Mouse (Mus musculus): ENCODE results near the gene Diaph3.

Diaph3 gene

GRCm38 (mm10) chr14:87140963-87141486 lies at the start of gene Diaph3:
Gene Diaph3, minus strand, starts transcription at chr14:87141235.
- peak; percentile 97 for DNase-seq (ENCODE audit: low read depth, low spot score)

- no peak for DNase-seq (ENCODE audit: low read depth, low spot score)
Observed at GRCm38 (mm10) chr14:87190685-87191084, 49.6 kb upstream of the Diaph3 start.

- no peak for DNase-seq (ENCODE audit: low read depth, low spot score)
Observed at GRCm38 (mm10) chr14:87171577-87171976, 30.5 kb upstream of the Diaph3 start.

- no peak for DNase-seq (ENCODE audit: low read depth, low spot score)
Observed at GRCm38 (mm10) chr14:87169151-87169550, 28.1 kb upstream of the Diaph3 start.

GRCm38 (mm10) chr14:87155621-87156238 lies 14.7 kb upstream of the Diaph3 start:
- DNase-seq (ENCODE audit: low read depth, low spot score) = no peak

GRCm38 (mm10) chr14:87149684-87150083 lies 8.6 kb upstream of the Diaph3 start:
- no peak for DNase-seq (ENCODE audit: low read depth, low spot score)

GRCm38 (mm10) chr14:87146704-87147103 lies 5.7 kb upstream of the Diaph3 start:
- DNase-seq (ENCODE audit: low read depth, low spot score) = no peak

- no peak for DNase-seq (ENCODE audit: low read depth, low spot score)
Observed at GRCm38 (mm10) chr14:87145351-87145750, 4.3 kb upstream of the Diaph3 start.

- DNase-seq (ENCODE audit: low read depth, low spot score) = no peak
Observed at GRCm38 (mm10) chr14:87141777-87142176, 742 bp upstream of the Diaph3 start.

GRCm38 (mm10) chr14:87140327-87140962 lies 590 bp downstream of the Diaph3 start:
- DNase-seq (ENCODE audit: low read depth, low spot score) = peak; percentile 71

- DNase-seq (ENCODE audit: low read depth, low spot score) = no peak
Observed at GRCm38 (mm10) chr14:87126076-87126639, 14.9 kb downstream of the Diaph3 start.

- DNase-seq (ENCODE audit: low read depth, low spot score) = no peak
Observed at GRCm38 (mm10) chr14:87125492-87125891, 15.5 kb downstream of the Diaph3 start.

- DNase-seq (ENCODE audit: low read depth, low spot score) = no peak
Observed at GRCm38 (mm10) chr14:87123091-87123490, 17.9 kb downstream of the Diaph3 start.

- DNase-seq (ENCODE audit: low read depth, low spot score) = no peak
Observed at GRCm38 (mm10) chr14:87121868-87122267, 19.2 kb downstream of the Diaph3 start.

- DNase-seq (ENCODE audit: low read depth, low spot score) = no peak
Observed at GRCm38 (mm10) chr14:87110634-87111033, 30.4 kb downstream of the Diaph3 start.

GRCm38 (mm10) chr14:87099380-87100088 lies 41.5 kb downstream of the Diaph3 start:
- no peak for DNase-seq (ENCODE audit: low read depth, low spot score)

GRCm38 (mm10) chr14:87098093-87098492 lies 42.9 kb downstream of the Diaph3 start:
- no peak for DNase-seq (ENCODE audit: low read depth, low spot score)

- DNase-seq (ENCODE audit: low read depth, low spot score) = no peak
Observed at GRCm38 (mm10) chr14:87091522-87091921, 49.5 kb downstream of the Diaph3 start.

GRCm38 (mm10) chr14:87091108-87091507 lies 49.9 kb downstream of the Diaph3 start:
- DNase-seq (ENCODE audit: low read depth, low spot score) = no peak

GRCm38 (mm10) chr14:87088928-87089327 lies 52.1 kb downstream of the Diaph3 start:
- DNase-seq (ENCODE audit: low read depth, low spot score) = no peak

GRCm38 (mm10) chr14:87088456-87088855 lies 52.6 kb downstream of the Diaph3 start:
- no peak for DNase-seq (ENCODE audit: low read depth, low spot score)

GRCm38 (mm10) chr14:87087996-87088395 lies 53.0 kb downstream of the Diaph3 start:
- no peak for DNase-seq (ENCODE audit: low read depth, low spot score)
